Mouse (Mus musculus): ENCODE measurements at regions not wholly inside any gene's neighbourhood (a gene's known extent, or its start where the extent isn't known, plus 50 kb on each side); places are given as distances from the start of the nearest gene placed in this dataset.

- DNase-seq (ENCODE audit: low spot score in 2 of 2), result no peak
Observed at GRCm38 (mm10) chr4:127758961-127759360, 211.8 kb downstream of the CK137956 start.

GRCm38 (mm10) chr4:127756238-127756637 is 214.5 kb downstream of the CK137956 start:
- no peak for DNase-seq (ENCODE audit: low spot score in 2 of 2)

- no peak for DNase-seq (ENCODE audit: low spot score in 2 of 2)
Observed at GRCm38 (mm10) chr4:127750781-127751180, 220.0 kb downstream of the CK137956 start.

- DNase-seq (ENCODE audit: low spot score in 2 of 2), result no peak
Observed at GRCm38 (mm10) chr4:127747876-127748275, 222.9 kb downstream of the CK137956 start.

- no peak for DNase-seq (ENCODE audit: low spot score in 2 of 2)
Observed at GRCm38 (mm10) chr4:127736781-127737180, 234.0 kb downstream of the CK137956 start.

GRCm38 (mm10) chr4:127736151-127736550 is 234.6 kb downstream of the CK137956 start:
- DNase-seq (ENCODE audit: low spot score in 2 of 2), result no peak

GRCm38 (mm10) chr4:127734641-127735040 is 236.1 kb downstream of the CK137956 start:
- DNase-seq (ENCODE audit: low spot score in 2 of 2), result no peak

- no peak for DNase-seq (ENCODE audit: low spot score in 2 of 2)
Observed at GRCm38 (mm10) chr4:127718661-127719060, 252.1 kb downstream of the CK137956 start.

GRCm38 (mm10) chr4:127712274-127712673 is 258.5 kb downstream of the CK137956 start:
- DNase-seq (ENCODE audit: low spot score in 2 of 2), result no peak

GRCm38 (mm10) chr4:127710816-127711215 is 259.9 kb downstream of the CK137956 start:
- no peak for DNase-seq (ENCODE audit: low spot score in 2 of 2)

GRCm38 (mm10) chr4:127709746-127710145 is 261.0 kb downstream of the CK137956 start:
- DNase-seq (ENCODE audit: low spot score in 2 of 2), result no peak

GRCm38 (mm10) chr4:127708186-127708585 is 262.6 kb downstream of the CK137956 start:
- DNase-seq (ENCODE audit: low spot score in 2 of 2), result no peak

- DNase-seq (ENCODE audit: low spot score in 2 of 2), result no peak
Observed at GRCm38 (mm10) chr4:127707126-127707525, 263.6 kb downstream of the CK137956 start.

GRCm38 (mm10) chr4:127701651-127702050 is 269.1 kb downstream of the CK137956 start:
- DNase-seq (ENCODE audit: low spot score in 2 of 2), result no peak

GRCm38 (mm10) chr4:127689986-127690385 is 280.8 kb downstream of the CK137956 start:
- no peak for DNase-seq (ENCODE audit: low spot score in 2 of 2)

GRCm38 (mm10) chr4:127685021-127685420 is 285.7 kb downstream of the CK137956 start:
- DNase-seq (ENCODE audit: low spot score in 2 of 2), result no peak

- no peak for DNase-seq (ENCODE audit: low spot score in 2 of 2)
Observed at GRCm38 (mm10) chr4:127679391-127679790, 291.4 kb downstream of the CK137956 start.

GRCm38 (mm10) chr4:127678437-127678836 is 292.3 kb downstream of the CK137956 start:
- no peak for DNase-seq (ENCODE audit: low spot score in 2 of 2)

- DNase-seq (ENCODE audit: low spot score in 2 of 2), result no peak
Observed at GRCm38 (mm10) chr4:127675745-127676315, 294.9 kb downstream of the CK137956 start.

- no peak for DNase-seq (ENCODE audit: low spot score in 2 of 2)
Observed at GRCm38 (mm10) chr4:127659950-127660349, 302.0 kb upstream of the Gjb5 start.

GRCm38 (mm10) chr4:127651601-127652000 is 293.6 kb upstream of the Gjb5 start:
- DNase-seq (ENCODE audit: low spot score in 2 of 2), result no peak

- DNase-seq (ENCODE audit: low spot score in 2 of 2), result no peak
Observed at GRCm38 (mm10) chr4:127648011-127648410, 290.0 kb upstream of the Gjb5 start.

- DNase-seq (ENCODE audit: low spot score in 2 of 2), result no peak
Observed at GRCm38 (mm10) chr4:127647189-127647588, 289.2 kb upstream of the Gjb5 start.

All from urinary bladder, adult 18-20 months (tissue).